Mouse (Mus musculus) midbrain, embryonic 16.5 days (tissue): ENCODE results near the gene BC080695. TPM values are rescaled to one million over a fixed set of nuclear protein-coding genes. Genes with fewer than 3 reads are reported as not detected.
"Not testable (repeated sequence)": the region's sequence is repeated elsewhere in the genome, so short reads cannot be mapped to it uniquely, and the experiment has no call there.

Experiments
- ATAC-seq: fragments of 200-750 bp; cut with Nextera tagmentation; 2 replicates; pipeline ENCODE4 v1.8.0; 2017; ENCODE audit warnings: moderate TSS enrichment
- H3K27ac ChIP-seq: fragments of 300-500 bp; sonication (generic); 2 replicates; pipeline ENCODE4 v1.5.1; 2014; ENCODE audit warnings: mild to moderate bottlenecking, low read length, mixed read lengths
- H3K27me3 ChIP-seq: fragments of 300-500 bp; sonication (generic); 2 replicates; pipeline ENCODE4 v1.6.1; 2014; ENCODE audit warnings: low read depth, low read length, mixed read lengths; ENCODE audit not compliant: control insufficient read depth, insufficient read depth
- H3K36me3 ChIP-seq: fragments of 300-500 bp; sonication (generic); 2 replicates; pipeline ENCODE4 v1.6.1; 2014; ENCODE audit warnings: mild to moderate bottlenecking, low read length, moderate library complexity, mixed read lengths; ENCODE audit not compliant: control insufficient read depth, insufficient read depth
- H3K4me1 ChIP-seq: fragments of 300-500 bp; sonication (generic); 2 replicates; pipeline ENCODE4 v1.6.1; 2014; ENCODE audit warnings: mild to moderate bottlenecking, low read length, mixed read lengths; ENCODE audit not compliant: control insufficient read depth, insufficient read depth
- H3K4me2 ChIP-seq: fragments of 300-500 bp; sonication (generic); 2 replicates; pipeline ENCODE4 v1.6.1; 2014; ENCODE audit warnings: mild to moderate bottlenecking, low read length, mixed read lengths
- H3K4me3 ChIP-seq: fragments of 300-500 bp; sonication (generic); 2 replicates; pipeline ENCODE4 v1.5.1; 2014; ENCODE audit warnings: low read depth, mild to moderate bottlenecking, low read length, moderate library complexity, mixed read lengths
- H3K9ac ChIP-seq: fragments of 300-500 bp; sonication (generic); 2 replicates; pipeline ENCODE4 v1.6.1; 2014; ENCODE audit warnings: low read depth, low read length, mixed read lengths
- H3K9me3 ChIP-seq: fragments of 300-500 bp; sonication (generic); replicated peaks from 2 replicates; pipeline ENCODE4 v1.6.1; 2014; ENCODE audit warnings: mild to moderate bottlenecking, low read length, mixed read lengths; ENCODE audit not compliant: control insufficient read depth, poor library complexity, severe bottlenecking
- WGBS: fragments of 180-500 bp; shearing (Covaris S2); extraction: QIAGEN DNeasy Blood & Tissue Kit; methylation state at CpG from one replicate; pipeline ENCODE4 v1.1.7; 2014; 5-methylcytosine and 5-hydroxymethylcytosine counted together
- polyA plus RNA-seq: library from polyadenylated mRNA; unstranded; fragments of >200 nt; fragmentation: Nextera tagmentation; extraction: Ambion mirVana; gene quantifications from 2 replicates; pipeline ENCODE4 v1.2.1, GENCODE M21; 2015

The BC080695 gene
- polyA plus RNA-seq = not detected in 2 replicates

GRCm38 (mm10) chr4:143551400-143551799 is at the start of gene BC080695, which contains the start of gene Gm13057:
BC080695 (plus strand) TSS chr4:143551700.
Gm13057 (plus strand) TSS chr4:143551709.
- ATAC-seq, H3K4me3 ChIP-seq, H3K4me2 ChIP-seq, H3K36me3 ChIP-seq, H3K9ac ChIP-seq, H3K27ac ChIP-seq, H3K27me3 ChIP-seq, H3K4me1 ChIP-seq, H3K9me3 ChIP-seq: not testable (repeated sequence)
- no CpG with 5 or more reads among the region's 3 CpGs for WGBS

GRCm38 (mm10) chr4:143511043-143511442 is 40.5 kb upstream of the BC080695 start, which contains the start of gene Gm13043:
Gm13043 (plus strand) TSS chr4:143511343.
- H3K4me2 ChIP-seq = no peak within 1 kb of the TSS
- H3K36me3 ChIP-seq = no peaks in the 10 kb centered on the region
- 86% methylated on average over 3 of the region's 3 CpGs for WGBS
- no peaks in the 10 kb centered on the region for H3K9me3 ChIP-seq
- no peak for ATAC-seq
- no peak within 1 kb of the TSS for H3K9ac ChIP-seq
- no peak within 1 kb of the TSS for H3K27ac ChIP-seq
- no peaks in the 10 kb centered on the region for H3K4me1 ChIP-seq
- H3K4me3 ChIP-seq = no peak within 1 kb of the TSS
- H3K27me3 ChIP-seq = no peaks in the 10 kb centered on the region

GRCm38 (mm10) chr4:143535654-143536053 is 15.8 kb upstream of the BC080695 start, which contains the start of gene Gm13040:
Gm13040 (plus strand) TSS chr4:143535954.
- H3K9me3 ChIP-seq, ATAC-seq: not testable (repeated sequence)
- no CpG with 5 or more reads among the region's 3 CpGs for WGBS

GRCm38 (mm10) chr4:143611927-143612326 is 60.4 kb downstream of the BC080695 start:
- not testable (repeated sequence) for H3K4me2 ChIP-seq, H3K4me1 ChIP-seq, H3K36me3 ChIP-seq, H3K9ac ChIP-seq, ATAC-seq, H3K9me3 ChIP-seq, H3K27me3 ChIP-seq, H3K4me3 ChIP-seq, H3K27ac ChIP-seq
- WGBS = 87% methylated on average over 9 of the region's 9 CpGs

More at GRCm38 (mm10) chr4:143535654-143536053, 15.8 kb upstream of the BC080695 start, which contains the start of gene Gm13040:
- not testable (repeated sequence) for H3K4me3 ChIP-seq, H3K27me3 ChIP-seq, H3K27ac ChIP-seq, H3K9ac ChIP-seq, H3K36me3 ChIP-seq, H3K4me2 ChIP-seq, H3K4me1 ChIP-seq

- H3K9me3 ChIP-seq, H3K27ac ChIP-seq, ATAC-seq: not testable (repeated sequence)
Measured at GRCm38 (mm10) chr4:143614703-143615102, 63.2 kb downstream of the BC080695 start, which contains the start of gene Gm13083. Gm13083 (plus strand) TSS chr4:143615003.

GRCm38 (mm10) chr4:143618101-143618500 is 66.6 kb downstream of the BC080695 start:
- ATAC-seq, H3K36me3 ChIP-seq, H3K4me3 ChIP-seq, H3K9ac ChIP-seq, H3K4me1 ChIP-seq, H3K27ac ChIP-seq, H3K9me3 ChIP-seq, H3K4me2 ChIP-seq, H3K27me3 ChIP-seq: not testable (repeated sequence)
- 84% methylated on average over 4 of the region's 4 CpGs for WGBS

More at GRCm38 (mm10) chr4:143614703-143615102, 63.2 kb downstream of the BC080695 start, which contains the start of gene Gm13083:
- H3K36me3 ChIP-seq, H3K9ac ChIP-seq, H3K4me3 ChIP-seq, H3K27me3 ChIP-seq, H3K4me1 ChIP-seq, H3K4me2 ChIP-seq: not testable (repeated sequence)

Other genes with a start within 250 kb of the BC080695 start
- gene Lrrc38, start 201.9 kb upstream of the BC080695 start, polyA plus RNA-seq = 0.40 and 0.52 TPM in 2 replicates
- gene Pramel1, start 157.3 kb upstream of the BC080695 start, polyA plus RNA-seq = not detected in 2 replicates
- gene Pramef8, start 139.3 kb upstream of the BC080695 start, polyA plus RNA-seq = 25.2 and 27.0 TPM in 2 replicates
- gene Oog4, start 101.4 kb upstream of the BC080695 start, polyA plus RNA-seq = not detected in 2 replicates
- not detected in 2 replicates for gene Gm13043, start 40.4 kb upstream of the BC080695 start, polyA plus RNA-seq
- not detected in 2 replicates for gene Gm13040, start 15.7 kb upstream of the BC080695 start, polyA plus RNA-seq
- not detected in 2 replicates for gene Gm13057, start within 50 bp of the BC080695 start, polyA plus RNA-seq
- gene Gm13083, start 63.3 kb downstream of the BC080695 start, polyA plus RNA-seq = not detected in 2 replicates
- gene Gm13088, start 105.5 kb downstream of the BC080695 start, polyA plus RNA-seq = not detected in 2 replicates
- not detected in 2 replicates for gene Gm13089, start 151.0 kb downstream of the BC080695 start, polyA plus RNA-seq
- gene Gm13078, start 167.8 kb downstream of the BC080695 start, polyA plus RNA-seq = not detected in 2 replicates
- gene Gm13023, start 237.7 kb downstream of the BC080695 start, polyA plus RNA-seq = not detected in 2 replicates